Mouse (Mus musculus): ENCODE results near the gene Cul4a.
"Not testable (repeated sequence)": the region's sequence is repeated elsewhere in the genome, so short reads cannot be mapped to it uniquely, and the experiment has no call there.

Cul4a gene

GRCm38 (mm10) chr8:13105087-13105881 lies at the start of gene Cul4a, which contains the start of gene Pcid2:
Cul4a (plus strand) TSS chr8:13105621.
Pcid2 (minus strand) TSS chr8:13105459.
- in situ Hi-C loops (cut with MboI, MseI), result loop anchor here (10.0 kb wide), 1 partner anchor 1550 kb away; the partner anchor contains the start of genes Cars2 and Ing1

GRCm38 (mm10) chr8:13057351-13057750 lies 48.1 kb upstream of the Cul4a start:
- in situ Hi-C loops (cut with MboI, MseI), result loop anchor here (25.0 kb wide), 1 partner anchor 1105 kb away; no protein-coding TSS in a partner anchor

- in situ Hi-C loops (cut with MboI, MseI), result loop anchor here (5.0 to 25.0 kb wide), 2 partner anchors 82 to 1102 kb away; no protein-coding TSS in a partner anchor
Measured at GRCm38 (mm10) chr8:13060441-13061150, 44.8 kb upstream of the Cul4a start, which contains the start of gene Proz. Proz (plus strand) TSS chr8:13060914.

GRCm38 (mm10) chr8:13063112-13063511 lies 42.3 kb upstream of the Cul4a start:
- in situ Hi-C loops (cut with MboI, MseI), result loop anchor here (5.0 to 25.0 kb wide), 2 partner anchors 79 to 1099 kb away; no protein-coding TSS in a partner anchor

- in situ Hi-C loops (cut with MboI, MseI), result loop anchor here (25.0 kb wide), 1 partner anchor 1089 kb away; no protein-coding TSS in a partner anchor
Measured at GRCm38 (mm10) chr8:13073255-13073654, 32.2 kb upstream of the Cul4a start.

GRCm38 (mm10) chr8:13075044-13075443 lies 30.4 kb upstream of the Cul4a start:
- in situ Hi-C loops (cut with MboI, MseI), result no loop called here

GRCm38 (mm10) chr8:13075579-13075978 lies 29.8 kb upstream of the Cul4a start:
- in situ Hi-C loops (cut with MboI, MseI), result not testable (repeated sequence)

- in situ Hi-C loops (cut with MboI, MseI), result no loop called here
Measured at GRCm38 (mm10) chr8:13077542-13077941, 27.9 kb upstream of the Cul4a start.

- in situ Hi-C loops (cut with MboI, MseI), result loop anchor here (5.0 to 10.0 kb wide), 2 partner anchors 103 to 1550 kb away; partner anchors contain the start of genes Cars2 and Ing1
Measured at GRCm38 (mm10) chr8:13104691-13105086, 732 bp upstream of the Cul4a start.

- in situ Hi-C loops (cut with MboI, MseI), result loop anchor here (10.0 kb wide), 1 partner anchor 1551 kb away; the partner anchor contains the start of genes Cars2 and Ing1
Measured at GRCm38 (mm10) chr8:13105908-13106551, 609 bp downstream of the Cul4a start.

GRCm38 (mm10) chr8:13107990-13108638 lies 2.7 kb downstream of the Cul4a start:
- in situ Hi-C loops (cut with MboI, MseI), result loop anchor here (10.0 kb wide), 1 partner anchor 1553 kb away; the partner anchor contains the start of genes Cars2 and Ing1

- in situ Hi-C loops (cut with MboI, MseI), result loop anchor here (10.0 kb wide), 1 partner anchor 1554 kb away; the partner anchor contains the start of genes Cars2 and Ing1
Measured at GRCm38 (mm10) chr8:13108967-13109366, 3.5 kb downstream of the Cul4a start.

GRCm38 (mm10) chr8:13109416-13109960 lies 4.1 kb downstream of the Cul4a start:
- in situ Hi-C loops (cut with MboI, MseI), result loop anchor here (10.0 kb wide), 1 partner anchor 1555 kb away; the partner anchor contains the start of genes Cars2 and Ing1

GRCm38 (mm10) chr8:13111917-13112316 lies 6.5 kb downstream of the Cul4a start:
- in situ Hi-C loops (cut with MboI, MseI), result no loop called here

- in situ Hi-C loops (cut with MboI, MseI), result no loop called here
Measured at GRCm38 (mm10) chr8:13113232-13113631, 7.8 kb downstream of the Cul4a start.

GRCm38 (mm10) chr8:13117096-13117495 lies 11.7 kb downstream of the Cul4a start:
- in situ Hi-C loops (cut with MboI, MseI), result no loop called here

- in situ Hi-C loops (cut with MboI, MseI), result no loop called here
Measured at GRCm38 (mm10) chr8:13118516-13118915, 13.1 kb downstream of the Cul4a start.

- in situ Hi-C loops (cut with MboI, MseI), result no loop called here
Measured at GRCm38 (mm10) chr8:13120882-13121665, 15.7 kb downstream of the Cul4a start.

- in situ Hi-C loops (cut with MboI, MseI), result no loop called here
Measured at GRCm38 (mm10) chr8:13122887-13123421, 17.5 kb downstream of the Cul4a start.

All from T-helper 2 cell (primary cell).